Mouse (Mus musculus) bone marrow, adult 2 months (tissue): ENCODE results near the gene Atp6v1f.

Experiments
- CTCF ChIP-seq: fragments of 200-500 bp; IDR thresholded peaks from 2 replicates; pipeline ENCODE4 v1.5.1; 2011; ENCODE audit warnings: low read length, control low read depth; ENCODE audit not compliant: control insufficient read depth, insufficient read depth
- POLR2A ChIP-seq: fragments of 200-500 bp; IDR thresholded peaks from 2 replicates; pipeline ENCODE4 v1.6.1; 2011; ENCODE audit warnings: low read depth, mild to moderate bottlenecking, control low read depth, low read length, borderline replicate concordance; ENCODE audit not compliant: control insufficient read depth

DNA sequence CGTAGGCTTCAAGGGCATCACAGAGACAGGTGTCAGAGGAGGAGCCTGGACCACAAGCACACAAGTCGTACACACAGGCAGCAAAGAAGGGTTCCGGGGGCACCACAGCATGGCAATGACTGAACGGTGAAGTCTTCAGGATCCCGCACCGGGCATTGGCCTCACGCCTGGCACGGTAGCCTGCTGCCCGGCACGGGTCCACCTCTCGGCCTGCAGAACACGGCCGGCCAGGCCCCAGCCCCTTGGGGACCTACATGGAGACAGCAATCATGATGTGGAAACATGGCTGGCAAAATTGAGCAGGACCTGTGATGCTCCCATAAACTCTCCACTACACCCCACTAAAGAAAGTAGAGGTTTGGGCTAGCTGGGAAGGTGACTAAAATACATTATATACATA lies 15.2 kb downstream of the Atp6v1f start:
- TF ChIP-seq CTCF, result no peak
- TF ChIP-seq POLR2A, result no peak
